Mouse (Mus musculus) intestine, embryonic 16.5 days (tissue): ENCODE data around the gene Grcc10. TPM values are rescaled to one million over a fixed set of nuclear protein-coding genes. Genes with fewer than 3 reads are reported as not detected.

Source experiments
- ATAC-seq: fragments of 200-750 bp; cut with Nextera tagmentation; 2 replicates; pipeline ENCODE4 v1.8.0; 2017; ENCODE audit warnings: moderate TSS enrichment, moderate library complexity
- H3K27ac ChIP-seq: fragments of 300-500 bp; sonication (generic); 2 replicates; pipeline ENCODE4 v1.5.1; 2014; ENCODE audit warnings: mild to moderate bottlenecking, low read length
- H3K27me3 ChIP-seq: fragments of 300-500 bp; sonication (generic); replicated peaks from 2 replicates; pipeline ENCODE4 v1.6.1; 2014; ENCODE audit warnings: low read length, control low read depth, mixed read lengths; ENCODE audit not compliant: control insufficient read depth, insufficient read depth
- H3K36me3 ChIP-seq: fragments of 300-500 bp; sonication (generic); 2 replicates; pipeline ENCODE4 v1.6.1; 2014; ENCODE audit warnings: low read length, control low read depth; ENCODE audit not compliant: control insufficient read depth, insufficient read depth
- H3K4me1 ChIP-seq: fragments of 300-500 bp; sonication (generic); 2 replicates; pipeline ENCODE4 v1.6.1; 2014; ENCODE audit warnings: low read length, control low read depth, mixed read lengths; ENCODE audit not compliant: control insufficient read depth, insufficient read depth
- H3K4me2 ChIP-seq: fragments of 300-500 bp; sonication (generic); 2 replicates; pipeline ENCODE4 v1.6.1; 2014; ENCODE audit warnings: low read depth, low read length, control low read depth
- H3K4me3 ChIP-seq: fragments of 300-500 bp; sonication (generic); 2 replicates; pipeline ENCODE4 v1.5.1; 2014; ENCODE audit warnings: mild to moderate bottlenecking, low read length
- H3K9ac ChIP-seq: fragments of 300-500 bp; sonication (generic); 2 replicates; pipeline ENCODE4 v1.6.1; 2014; ENCODE audit warnings: low read depth, low read length
- H3K9me3 ChIP-seq: fragments of 300-500 bp; sonication (generic); 2 replicates; pipeline ENCODE4 v1.6.1; 2016; ENCODE audit warnings: low read length, control low read depth; ENCODE audit not compliant: control insufficient read depth
- WGBS: fragments of 180-500 bp; shearing (Covaris S2); extraction: QIAGEN DNeasy Blood & Tissue Kit; methylation state at CpG from one replicate; pipeline ENCODE4 v1.1.7; 2014; 5-methylcytosine and 5-hydroxymethylcytosine counted together
- polyA plus RNA-seq: library from polyadenylated mRNA; unstranded; fragments of >200 nt; fragmentation: Nextera tagmentation; extraction: Ambion mirVana; gene quantifications from 2 replicates; pipeline ENCODE4 v1.2.1, GENCODE M21; 2015

Grcc10 gene
- polyA plus RNA-seq, 1 experiment from 2014 or later = 334 TPM

- Histone ChIP-seq H3K4me2 (no peak overlapping the region), H3K4me3 (no peak overlapping the region), H3K9ac (no peak overlapping the region), H3K36me3 (peaks cover 19% of the 10 kb centered on the region), H3K9me3 (no peaks in the 10 kb centered on the region), H3K27ac (0 out of 2 replicates have a peak overlapping the region, but pooled peaks have one; percentile 1), H3K4me1 (no peaks in the 10 kb centered on the region; the same call in 1 of the 2 replicates), H3K27me3 (no peaks in the 10 kb centered on the region)
- peak; percentile 41 for ATAC-seq
- WGBS = 77% methylated on average over 10 of the region's 11 CpGs
Observed at GRCm38 (mm10) chr6:124699962-124700610, 41.1 kb downstream of the Grcc10 start.

GRCm38 (mm10) chr6:124699366-124699765, 41.8 kb downstream of the Grcc10 start:
- H3K9me3 ChIP-seq = no peaks in the 10 kb centered on the region
- H3K4me3 ChIP-seq = no peak overlapping the region
- no peak overlapping the region for H3K27ac ChIP-seq
- ATAC-seq = no peak
- WGBS = 89% methylated on average over 4 of the region's 4 CpGs
- H3K4me2 ChIP-seq = no peak overlapping the region
- H3K36me3 ChIP-seq = peaks cover 15% of the 10 kb centered on the region
- no peak overlapping the region for H3K9ac ChIP-seq
- H3K4me1 ChIP-seq = peaks cover 5% of the 10 kb centered on the region
- no peaks in the 10 kb centered on the region for H3K27me3 ChIP-seq

- Histone ChIP-seq H3K27me3 (no peaks in the 10 kb centered on the region), H3K36me3 (peaks cover 15% of the 10 kb centered on the region; the same call in 1 of the 2 replicates), H3K4me1 (peaks cover 11% of the 10 kb centered on the region), H3K4me2 (no peak overlapping the region), H3K27ac (no peak overlapping the region), H3K4me3 (no peak overlapping the region), H3K9ac (no peak overlapping the region), H3K9me3 (no peaks in the 10 kb centered on the region)
- 73% methylated on average over 6 of the region's 6 CpGs for WGBS
- ATAC-seq = no peak
Observed at GRCm38 (mm10) chr6:124698751-124699150, 42.4 kb downstream of the Grcc10 start.

DNA sequence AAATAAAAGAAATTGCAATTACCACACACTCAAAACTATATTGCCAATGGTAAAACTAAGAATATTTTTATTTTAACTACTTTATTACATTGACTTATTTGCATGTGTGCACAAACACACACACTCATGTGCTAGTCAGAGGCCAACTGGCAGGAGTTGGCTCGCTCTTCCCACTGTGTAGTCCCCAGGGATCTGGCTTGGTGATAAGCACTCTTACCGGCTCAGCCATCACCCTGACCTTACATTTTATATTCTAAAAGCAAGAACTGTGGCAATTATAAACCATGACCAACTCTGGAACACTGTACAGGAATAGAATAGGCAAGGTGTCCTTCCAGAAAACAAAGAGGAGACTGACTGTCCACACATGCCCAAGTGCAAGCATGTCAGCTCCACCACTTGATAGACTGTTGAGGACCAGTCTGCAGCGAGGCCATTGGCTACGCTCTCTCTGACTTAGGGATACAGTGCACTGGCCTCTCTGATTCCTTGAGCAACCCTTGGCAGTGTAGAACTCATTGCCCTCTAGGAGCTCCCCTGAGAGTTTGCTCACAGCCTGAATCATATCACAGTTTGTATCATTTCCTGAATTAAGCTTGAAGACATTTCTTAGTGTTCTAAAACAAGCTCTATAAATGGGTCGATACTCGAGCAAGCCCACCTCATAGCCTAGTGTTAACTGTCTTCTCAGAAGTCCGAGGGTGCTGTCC, 44.6 kb downstream of the Grcc10 start:
- Histone ChIP-seq H3K4me2 (no peak overlapping the region), H3K4me1 (peaks cover 23% of the 10 kb centered on the region), H3K4me3 (no peak overlapping the region), H3K27me3 (no peaks in the 10 kb centered on the region), H3K9ac (no peak overlapping the region), H3K36me3 (no peaks in the 10 kb centered on the region), H3K27ac (no peak overlapping the region), H3K9me3 (no peaks in the 10 kb centered on the region)
- ATAC-seq = no peak
- WGBS = 89% methylated on average over 7 of the region's 7 CpGs

DNA sequence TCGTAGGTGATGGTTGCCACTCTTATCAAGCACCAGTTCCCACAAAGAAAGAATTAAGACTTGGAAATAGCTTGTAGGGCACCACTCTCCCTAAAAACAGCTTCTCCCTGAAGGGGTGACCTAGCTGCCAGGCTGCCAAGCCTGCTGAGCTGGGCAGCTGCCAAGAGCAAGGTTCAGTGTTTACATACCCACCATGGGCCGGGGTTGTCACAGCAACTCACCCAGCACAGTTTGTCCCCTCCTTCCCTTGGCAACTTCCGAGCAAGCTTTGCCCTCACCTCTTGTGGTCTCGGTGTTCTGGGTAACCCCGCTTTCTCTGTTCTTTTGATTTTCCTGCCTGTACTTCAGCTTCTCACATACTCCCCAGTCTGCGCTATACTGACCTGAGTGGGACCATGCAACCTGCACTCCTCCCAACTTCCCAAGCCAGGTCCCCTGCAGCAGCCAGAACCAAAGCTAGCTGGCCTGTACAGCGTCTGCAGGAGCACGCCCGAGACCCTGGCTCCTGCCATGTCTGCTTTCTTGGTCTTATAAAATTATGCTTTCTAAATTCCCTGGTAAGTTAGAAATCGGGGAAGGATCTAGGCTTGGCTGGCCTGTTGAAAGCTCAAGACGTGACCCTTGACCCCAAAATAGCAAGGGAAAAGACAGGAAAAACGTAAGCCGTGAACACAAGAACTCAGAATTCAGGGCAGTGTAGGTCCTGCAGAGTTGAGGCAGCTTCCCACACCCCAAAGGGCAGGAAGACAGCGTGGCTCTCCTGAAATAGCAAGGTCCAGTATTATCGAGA, 46.8 kb downstream of the Grcc10 start:
- 69% methylated on average over 15 of the region's 15 CpGs for WGBS
- Histone ChIP-seq H3K27ac (peak overlapping the region; percentile 82), H3K9ac (peak overlapping the region; percentile 49), H3K9me3 (no peaks in the 10 kb centered on the region), H3K4me3 (no peak overlapping the region), H3K36me3 (no peaks in the 10 kb centered on the region), H3K27me3 (no peaks in the 10 kb centered on the region), H3K4me2 (no peak overlapping the region), H3K4me1 (peaks cover 23% of the 10 kb centered on the region)
- peak; percentile 68 for ATAC-seq

GRCm38 (mm10) chr6:124693243-124693981, 47.8 kb downstream of the Grcc10 start:
- Histone ChIP-seq H3K27ac (peak overlapping the region; percentile 82), H3K9me3 (no peaks in the 10 kb centered on the region), H3K4me2 (no peak overlapping the region), H3K9ac (0 out of 2 replicates have a peak overlapping the region, but pooled peaks have one; percentile 49), H3K4me3 (no peak overlapping the region), H3K27me3 (no peaks in the 10 kb centered on the region), H3K4me1 (peaks cover 23% of the 10 kb centered on the region), H3K36me3 (no peaks in the 10 kb centered on the region)
- peak; percentile 80 for ATAC-seq
- WGBS = 50% methylated on average over 15 of the region's 15 CpGs

GRCm38 (mm10) chr6:124690517-124690916, 50.7 kb downstream of the Grcc10 start:
- Histone ChIP-seq H3K4me2 (no peak overlapping the region), H3K9ac (no peak overlapping the region), H3K9me3 (no peaks in the 10 kb centered on the region), H3K27ac (no peak overlapping the region), H3K36me3 (no peaks in the 10 kb centered on the region), H3K27me3 (no peaks in the 10 kb centered on the region), H3K4me3 (no peak overlapping the region), H3K4me1 (peaks cover 34% of the 10 kb centered on the region)
- WGBS = 91% methylated on average over 3 of the region's 3 CpGs
- ATAC-seq = no peak
